Mouse (Mus musculus): ENCODE data around the gene Dnmt1. TPM values are rescaled to one million over a fixed set of nuclear protein-coding genes. Genes with fewer than 3 reads are reported as not detected.

Gene Dnmt1
- polyA plus RNA-seq, 1 experiment from 2014 or later, result 104 TPM

DNA sequence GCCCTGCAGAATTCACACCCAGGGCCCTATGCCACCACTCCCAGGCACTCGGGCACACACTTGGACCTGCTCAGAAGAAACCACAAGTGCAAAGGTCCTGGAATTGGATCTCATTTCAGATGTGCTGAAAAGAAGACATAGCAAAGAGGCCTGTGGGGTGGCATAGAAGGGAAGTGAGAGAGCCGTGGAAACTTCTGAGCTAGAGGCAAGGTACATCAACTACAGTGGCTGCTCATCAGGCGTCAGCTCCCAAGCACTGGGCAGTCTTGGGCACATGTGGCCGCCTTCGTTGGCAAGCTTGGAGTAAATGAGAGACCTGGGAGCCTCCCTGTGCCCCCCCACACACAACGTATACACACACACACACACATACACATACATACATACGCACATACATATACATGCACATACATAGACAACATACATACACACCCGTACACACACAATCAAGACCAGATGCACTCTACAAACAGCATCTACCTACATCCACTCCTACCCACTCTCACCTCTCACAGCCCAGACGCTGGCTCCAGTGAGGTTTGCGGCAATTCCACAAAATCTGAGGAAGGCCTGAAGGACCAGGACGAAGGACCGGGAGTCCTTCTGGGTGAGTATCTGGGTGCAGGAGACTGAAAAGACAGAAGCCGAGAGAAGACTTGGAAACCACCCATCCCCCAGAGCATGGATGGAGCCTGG lies 80.4 kb downstream of the Dnmt1 start, which contains the start of gene Angptl6:
Angptl6 (minus strand) TSS at position 631 of the 696 bp plus-strand sequence.
- H3K4me3 ChIP-seq, result peak within 1 kb of the TSS; percentile 55
- peaks cover 16% of the 10 kb centered on the region for H3K4me1 ChIP-seq (replicated peaks)
- no peaks in the 10 kb centered on the region for H3K36me3 ChIP-seq
- no peaks in the 10 kb centered on the region for H3K27me3 ChIP-seq (ENCODE audit: insufficient read depth, poor library complexity, severe bottlenecking)
- H3K9me3 ChIP-seq, result no peaks in the 10 kb centered on the region
- no peak for DNase-seq (ENCODE audit: low spot score)
- WGBS, result 95% methylated on average over 13 of the region's 13 CpGs
- H3K27ac ChIP-seq, result peak within 1 kb of the TSS; percentile 92

DNA sequence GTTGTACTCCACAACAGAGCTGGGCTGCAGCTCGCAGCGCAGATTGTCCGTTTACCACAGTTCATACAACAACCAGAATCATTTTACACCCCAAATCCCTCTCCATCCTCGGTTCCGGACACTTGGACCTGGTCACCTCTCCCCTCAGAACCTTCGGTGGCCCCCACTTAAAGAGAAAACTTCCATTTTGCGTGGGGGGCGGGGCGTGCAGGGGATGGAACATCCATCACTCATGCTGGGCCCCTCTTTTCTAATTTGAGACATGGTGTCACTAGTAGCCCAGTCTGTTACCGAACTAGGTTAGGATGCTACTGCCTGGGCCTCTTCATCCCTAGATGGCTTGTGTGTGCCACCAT lies 81.0 kb downstream of the Dnmt1 start:
- Histone ChIP-seq H3K27ac (peak overlapping the region; percentile 92), H3K36me3 (no peaks in the 10 kb centered on the region), H3K27me3 (ENCODE audit: insufficient read depth, poor library complexity, severe bottlenecking) (no peaks in the 10 kb centered on the region), H3K4me3 (peak overlapping the region; percentile 55), H3K4me1 (replicated peaks) (peaks cover 16% of the 10 kb centered on the region), H3K9me3 (no peaks in the 10 kb centered on the region)
- DNase-seq (ENCODE audit: low spot score), result no peak
- WGBS, result 24% methylated on average over 10 of the region's 10 CpGs

DNA sequence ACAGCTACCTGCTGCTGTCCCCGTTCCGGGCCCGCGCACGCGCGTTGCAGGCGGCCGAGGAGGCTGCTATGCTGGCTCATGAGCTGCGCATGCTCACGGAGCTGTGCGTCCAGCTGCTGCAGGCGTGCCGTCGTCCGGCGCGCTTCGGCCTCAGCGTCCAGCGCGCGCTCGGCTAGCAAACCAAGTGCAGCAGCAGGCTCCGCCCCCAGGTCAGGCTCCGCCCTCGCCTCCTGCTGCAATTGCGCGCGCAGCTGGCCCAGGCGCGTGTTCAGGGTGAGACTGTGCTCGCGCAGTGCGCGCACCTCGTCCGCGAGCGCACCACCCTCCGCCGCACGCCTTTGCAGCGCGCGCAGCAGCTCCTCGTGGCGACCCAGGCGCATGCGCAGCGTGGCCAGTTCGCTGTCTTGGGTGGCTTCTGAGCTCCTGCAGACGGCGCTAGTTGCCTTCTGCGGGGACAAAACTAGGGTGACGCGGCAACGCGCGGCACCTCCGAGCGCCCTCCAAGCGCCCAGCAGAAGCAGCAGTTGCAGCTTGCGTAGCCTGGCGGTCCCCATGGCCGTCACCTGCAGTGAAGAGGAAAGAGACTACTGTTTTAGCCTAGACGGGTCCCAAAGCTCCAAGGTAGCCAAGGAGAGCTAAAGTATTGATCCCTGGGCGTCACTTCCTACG lies 81.5 kb downstream of the Dnmt1 start:
- DNase-seq (ENCODE audit: low spot score), result peak; percentile 100
- no peaks in the 10 kb centered on the region for H3K36me3 ChIP-seq
- no peaks in the 10 kb centered on the region for H3K27me3 ChIP-seq (ENCODE audit: insufficient read depth, poor library complexity, severe bottlenecking)
- H3K27ac ChIP-seq, result peak overlapping the region; percentile 92
- under 1% methylated on average over 69 of the region's 69 CpGs for WGBS
- H3K9me3 ChIP-seq, result no peaks in the 10 kb centered on the region
- H3K4me3 ChIP-seq, result peak overlapping the region; percentile 55
- peaks cover 16% of the 10 kb centered on the region for H3K4me1 ChIP-seq (replicated peaks)

DNA sequence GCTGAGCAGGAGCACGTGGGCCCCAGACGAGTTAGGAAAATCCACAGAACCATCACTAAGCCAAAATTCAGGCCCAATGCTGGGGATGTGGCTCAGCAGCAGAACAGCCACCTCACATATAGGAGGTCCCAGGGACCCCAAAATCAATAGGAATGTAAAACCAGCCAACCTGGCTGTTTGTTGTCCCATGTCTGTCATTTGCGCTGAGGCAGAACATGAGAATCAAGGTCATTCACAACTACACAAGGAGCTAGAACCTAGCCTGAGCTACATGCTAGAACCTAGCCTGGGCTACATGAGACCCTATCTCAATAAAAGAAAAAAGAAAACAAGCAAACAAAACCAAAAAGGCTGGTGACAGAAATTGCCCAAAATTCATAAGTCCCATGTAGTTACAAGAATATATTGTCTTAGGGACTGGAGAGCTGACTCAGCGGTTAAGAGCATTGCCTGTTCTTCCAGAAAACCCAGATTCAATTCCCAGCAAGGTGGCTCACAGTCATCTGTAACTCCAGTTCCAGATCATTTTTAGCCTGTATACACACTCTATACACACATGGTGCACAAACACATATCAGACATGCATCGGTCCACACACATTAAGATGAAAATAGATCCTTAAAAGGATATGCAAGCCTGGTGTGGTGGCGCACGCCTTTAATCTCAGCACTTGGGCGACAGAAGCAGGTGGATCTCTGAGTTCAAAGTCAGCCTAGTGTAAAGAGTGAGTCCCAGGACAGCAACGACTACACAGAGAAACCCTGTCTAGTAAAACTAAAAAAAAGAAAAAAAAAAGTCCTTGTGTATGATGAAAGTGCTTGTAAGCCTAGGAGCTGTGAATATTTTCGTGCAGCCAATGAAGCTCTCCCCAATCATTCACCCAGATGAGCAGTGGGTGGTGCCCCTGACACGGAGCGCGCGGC lies 82.3 kb downstream of the Dnmt1 start:
- no peak for DNase-seq (ENCODE audit: low spot score)
- Histone ChIP-seq H3K4me1 (replicated peaks) (peaks cover 16% of the 10 kb centered on the region), H3K4me3 (peak overlapping the region; percentile 55), H3K27ac (peak overlapping the region; percentile 92), H3K36me3 (no peaks in the 10 kb centered on the region), H3K27me3 (ENCODE audit: insufficient read depth, poor library complexity, severe bottlenecking) (no peaks in the 10 kb centered on the region), H3K9me3 (no peaks in the 10 kb centered on the region)
- WGBS, result 37% methylated on average over 14 of the region's 14 CpGs

DNA sequence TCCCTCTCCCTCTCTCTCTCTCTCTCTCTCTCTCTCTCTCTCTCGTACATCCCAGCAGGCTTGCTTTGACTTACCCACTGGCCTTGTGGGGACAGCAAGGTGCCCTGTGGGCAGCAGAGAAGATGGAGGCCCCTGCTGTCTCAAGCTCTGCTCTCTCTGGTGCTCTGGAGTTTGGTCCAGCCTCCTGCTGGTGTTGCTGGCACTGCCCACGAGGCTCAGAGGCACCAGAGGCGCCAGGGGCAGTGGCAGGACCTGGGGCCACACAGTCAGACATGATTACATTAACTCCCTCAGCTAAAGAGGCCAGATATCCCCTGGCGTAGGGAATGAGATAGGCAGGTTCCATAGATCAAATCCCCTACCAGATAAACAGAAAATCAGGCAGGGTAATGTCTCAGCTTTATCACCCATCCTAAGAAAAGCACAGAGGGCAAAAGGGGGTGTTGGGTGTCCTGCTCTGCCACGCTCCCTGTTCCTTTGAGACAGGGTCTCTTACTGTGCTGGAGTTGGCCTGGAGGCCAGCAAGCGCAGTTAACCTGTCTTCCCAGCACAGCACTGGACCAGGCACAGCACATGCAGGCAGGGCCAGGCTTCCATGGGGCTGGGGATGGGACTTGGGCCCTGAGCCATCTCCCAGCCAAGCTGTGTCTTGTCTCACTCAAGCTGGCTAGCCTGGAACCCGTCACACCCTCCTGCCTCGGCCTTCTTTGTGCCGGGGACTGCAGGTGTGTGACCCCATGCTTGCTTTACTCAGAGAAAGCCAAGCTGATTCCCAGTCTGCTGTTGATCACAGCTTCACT lies 83.2 kb downstream of the Dnmt1 start:
- H3K4me1 ChIP-seq (replicated peaks), result peaks cover 16% of the 10 kb centered on the region
- H3K27ac ChIP-seq, result no peak overlapping the region
- no peak for DNase-seq (ENCODE audit: low spot score)

DNA sequence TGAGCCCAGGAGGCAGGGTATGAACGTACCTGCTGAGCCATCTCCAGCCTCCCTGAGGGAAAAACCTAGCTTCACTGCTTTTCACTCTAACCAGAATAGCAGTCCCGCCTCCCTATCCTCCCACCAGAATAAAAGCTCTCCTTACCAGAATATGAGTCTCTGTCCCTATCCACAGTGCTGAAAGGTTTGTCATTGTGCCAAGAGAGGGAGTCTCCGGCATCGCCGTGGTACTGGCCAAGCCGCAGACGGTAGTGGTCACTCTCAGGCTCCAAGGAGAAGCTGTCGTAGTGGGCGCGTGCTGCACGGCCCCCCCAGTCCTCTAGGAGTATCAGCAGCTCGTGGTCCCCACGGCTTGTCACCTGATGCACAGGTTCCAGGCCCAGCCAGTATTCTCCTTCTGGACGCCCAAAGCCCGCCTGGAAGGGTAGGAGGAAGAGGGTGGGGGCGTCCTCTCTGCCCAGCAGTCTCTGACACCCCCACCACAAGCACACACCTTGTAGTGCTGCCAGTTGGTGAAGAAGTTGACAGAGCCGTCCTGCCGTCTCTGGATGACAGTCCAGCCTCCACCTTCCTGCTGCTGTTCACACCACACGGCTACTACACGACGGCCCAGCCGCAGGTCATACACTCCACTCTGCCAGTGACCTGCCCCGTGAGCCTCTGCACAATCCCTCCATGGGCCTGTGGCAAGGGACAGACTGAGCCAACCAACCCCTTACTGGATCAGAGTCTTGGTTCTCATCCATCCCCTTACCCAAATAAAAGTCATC lies 84.5 kb downstream of the Dnmt1 start:
- H3K9me3 ChIP-seq, result no peaks in the 10 kb centered on the region
- WGBS, result 69% methylated on average over 23 of the region's 23 CpGs
- peaks cover 16% of the 10 kb centered on the region for H3K4me1 ChIP-seq (replicated peaks)
- H3K27ac ChIP-seq, result no peak overlapping the region
- no peaks in the 10 kb centered on the region for H3K36me3 ChIP-seq
- no peak for DNase-seq (ENCODE audit: low spot score)
- H3K27me3 ChIP-seq (ENCODE audit: insufficient read depth, poor library complexity, severe bottlenecking), result peaks cover 12% of the 10 kb centered on the region
- no peak overlapping the region for H3K4me3 ChIP-seq

More for the DNA sequence above, 83.2 kb downstream of the Dnmt1 start:
- H3K4me3 ChIP-seq, result no peak overlapping the region
- no peaks in the 10 kb centered on the region for H3K9me3 ChIP-seq
- no peaks in the 10 kb centered on the region for H3K36me3 ChIP-seq
- 70% methylated on average over 9 of the region's 9 CpGs for WGBS
- no peaks in the 10 kb centered on the region for H3K27me3 ChIP-seq (ENCODE audit: insufficient read depth, poor library complexity, severe bottlenecking)

DNA sequence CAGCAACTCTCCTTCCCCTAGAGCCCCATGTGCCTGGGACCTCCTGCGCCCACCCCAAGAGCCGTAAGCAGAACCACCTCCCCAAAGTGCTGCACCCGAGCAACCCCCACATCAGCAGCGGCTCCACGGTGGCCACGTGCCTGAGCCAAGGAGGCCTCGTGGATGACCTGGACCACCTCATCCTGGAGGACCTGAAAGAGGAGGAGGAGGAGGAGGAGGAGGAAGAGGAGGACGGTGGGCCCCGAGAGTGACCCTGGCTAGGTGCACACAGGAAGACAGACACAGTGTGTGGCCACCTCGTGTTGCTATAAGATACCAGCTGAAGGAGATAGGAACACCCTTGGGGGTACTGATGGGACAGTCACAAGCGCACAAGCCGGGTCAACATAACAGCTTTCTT lies 86.2 kb downstream of the Dnmt1 start:
- H3K4me1 ChIP-seq (replicated peaks), result peaks cover 18% of the 10 kb centered on the region
- no peaks in the 10 kb centered on the region for H3K36me3 ChIP-seq
- no peak for DNase-seq (ENCODE audit: low spot score)
- WGBS, result 87% methylated on average over 12 of the region's 12 CpGs
- no peak overlapping the region for H3K27ac ChIP-seq
- no peaks in the 10 kb centered on the region for H3K9me3 ChIP-seq
- H3K27me3 ChIP-seq (ENCODE audit: insufficient read depth, poor library complexity, severe bottlenecking), result peaks cover 29% of the 10 kb centered on the region
- H3K4me3 ChIP-seq, result no peak overlapping the region

DNA sequence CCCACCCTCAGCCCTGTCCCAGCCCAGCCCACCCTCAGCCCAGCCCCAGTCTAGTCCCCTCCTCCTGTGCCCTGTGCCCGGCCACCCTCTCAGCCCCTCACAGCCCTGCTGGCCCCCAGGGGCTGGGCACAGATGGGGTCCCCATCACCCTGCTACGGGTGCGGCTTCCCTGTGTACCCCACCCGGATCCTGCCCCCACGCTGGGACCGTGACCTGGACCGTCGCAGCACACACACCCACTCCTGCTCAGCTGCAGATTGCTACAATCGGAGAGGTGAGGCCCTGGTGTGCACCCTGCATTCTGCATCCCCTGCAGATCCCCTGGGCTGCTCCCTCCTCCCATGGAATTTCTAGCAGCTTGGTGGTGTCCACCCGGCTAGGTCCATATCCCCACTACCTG lies 86.7 kb downstream of the Dnmt1 start:
- WGBS, result 86% methylated on average over 10 of the region's 10 CpGs

DNA sequence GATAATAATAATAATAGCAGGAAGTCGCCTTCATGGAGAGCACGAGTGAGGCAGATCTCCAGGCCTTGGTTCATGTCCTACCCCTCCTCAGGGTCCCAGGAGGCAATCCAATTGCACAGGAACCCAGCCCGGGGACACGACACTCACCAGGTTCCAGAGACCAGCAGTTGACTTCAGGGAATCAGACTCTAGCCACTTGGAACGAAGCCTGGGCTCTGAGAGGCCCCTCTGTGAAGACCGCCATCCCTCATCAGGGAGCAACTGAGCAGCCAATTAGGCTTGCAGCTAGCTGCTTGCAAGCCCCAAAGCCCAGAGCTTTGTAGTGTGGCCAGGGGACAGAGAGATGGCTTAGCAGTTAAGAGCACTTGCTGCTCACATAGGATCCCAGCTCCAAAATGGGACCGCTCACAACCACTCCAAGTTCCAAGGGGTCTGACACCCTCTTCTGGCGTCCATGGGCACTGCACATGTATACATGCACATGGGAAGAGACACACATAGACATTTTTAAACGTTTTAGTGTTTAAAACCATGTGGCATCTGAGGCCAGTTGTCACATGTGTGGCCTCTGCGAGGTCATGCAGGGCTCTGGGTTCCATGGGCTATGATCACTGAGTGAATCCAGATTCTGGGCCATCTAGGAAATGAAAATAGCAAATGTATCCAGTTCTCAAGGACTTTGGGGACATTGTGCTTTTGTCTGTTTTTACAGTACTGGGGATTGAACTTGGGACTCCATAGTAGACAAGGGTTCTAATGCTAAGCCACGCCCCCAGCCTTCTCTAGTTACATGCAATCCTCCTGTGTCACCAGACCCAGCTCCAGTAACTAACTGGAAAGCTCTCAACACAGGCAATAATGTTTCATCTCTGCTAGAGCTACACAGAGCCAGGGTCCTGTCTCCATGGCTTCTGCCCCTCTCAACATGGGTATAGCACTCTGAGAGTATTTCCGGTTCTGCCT lies 89.2 kb downstream of the Dnmt1 start:
- Histone ChIP-seq H3K4me3 (no peak overlapping the region), H3K9me3 (no peaks in the 10 kb centered on the region), H3K27ac (no peak overlapping the region), H3K36me3 (no peaks in the 10 kb centered on the region), H3K27me3 (ENCODE audit: insufficient read depth, poor library complexity, severe bottlenecking) (peaks cover 53% of the 10 kb centered on the region), H3K4me1 (replicated peaks) (peaks cover 8% of the 10 kb centered on the region)
- 79% methylated on average over 12 of the region's 12 CpGs for WGBS
- no peak for DNase-seq (ENCODE audit: low spot score)

More for the DNA sequence above, 86.7 kb downstream of the Dnmt1 start:
- Histone ChIP-seq H3K4me1 (replicated peaks) (peaks cover 15% of the 10 kb centered on the region), H3K4me3 (no peak overlapping the region), H3K36me3 (no peaks in the 10 kb centered on the region), H3K27me3 (ENCODE audit: insufficient read depth, poor library complexity, severe bottlenecking) (peaks cover 34% of the 10 kb centered on the region), H3K9me3 (no peaks in the 10 kb centered on the region), H3K27ac (no peak overlapping the region)
- no peak for DNase-seq (ENCODE audit: low spot score)

DNA sequence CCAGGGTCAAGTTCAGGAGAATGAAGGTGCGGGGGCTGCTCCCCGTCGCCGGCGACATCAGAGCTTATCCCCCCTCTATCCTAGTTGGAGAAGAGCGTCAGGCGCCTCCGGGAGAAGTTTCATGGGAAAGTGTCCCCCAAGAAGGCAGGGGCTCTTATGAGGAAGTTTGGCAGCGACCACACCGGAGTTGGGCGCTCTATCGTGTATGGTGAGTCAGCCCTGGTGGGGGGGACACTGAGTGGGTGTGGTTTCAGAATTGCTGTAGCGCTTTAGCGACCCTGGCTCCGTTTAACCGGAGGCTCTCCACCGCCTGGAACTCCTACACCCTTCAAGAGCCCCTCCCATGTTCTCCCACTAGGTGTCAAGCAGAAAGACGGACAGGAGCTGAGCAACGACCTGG lies 90.4 kb downstream of the Dnmt1 start:
- no peak for DNase-seq (ENCODE audit: low spot score)
- peak overlapping the region; percentile 45 for H3K4me3 ChIP-seq
- H3K27ac ChIP-seq, result no peak overlapping the region
- WGBS, result 8% methylated on average over 19 of the region's 19 CpGs
- no peaks in the 10 kb centered on the region for H3K36me3 ChIP-seq
- H3K4me1 ChIP-seq (replicated peaks), result peaks cover 8% of the 10 kb centered on the region
- no peaks in the 10 kb centered on the region for H3K9me3 ChIP-seq
- H3K27me3 ChIP-seq (ENCODE audit: insufficient read depth, poor library complexity, severe bottlenecking), result peaks cover 53% of the 10 kb centered on the region

DNA sequence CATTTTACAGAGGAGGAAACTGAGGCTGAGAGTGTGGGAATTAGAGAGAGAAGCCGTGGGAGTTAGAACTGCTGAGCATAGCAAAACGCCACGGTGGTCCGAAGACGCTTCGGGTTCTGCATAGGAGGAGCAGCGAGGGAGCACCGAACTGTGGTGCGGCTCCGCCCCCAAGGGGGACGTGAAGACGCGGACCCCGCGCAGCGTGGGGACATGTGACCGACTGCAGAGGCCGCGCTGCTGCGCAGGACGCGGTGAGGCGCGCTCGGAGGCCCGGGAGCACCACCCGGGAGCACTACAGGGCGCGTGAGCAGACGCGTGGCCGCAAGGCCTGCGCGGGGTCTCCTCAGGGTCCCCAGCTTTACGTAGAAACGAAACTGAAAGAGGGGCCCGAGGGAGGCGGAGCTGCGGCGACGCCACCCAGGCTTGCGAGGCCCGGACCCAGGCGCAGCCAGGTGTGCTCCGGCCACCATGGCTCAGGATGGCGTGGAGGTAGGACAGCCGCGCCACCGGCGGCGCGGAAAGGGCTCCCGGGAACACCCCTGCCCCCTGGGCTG lies 91.2 kb downstream of the Dnmt1 start, which contains the start of gene A230050P20Rik:
A230050P20Rik (plus strand) TSS at position 195 of the 554 bp plus-strand sequence.
- Histone ChIP-seq H3K27me3 (ENCODE audit: insufficient read depth, poor library complexity, severe bottlenecking) (peaks cover 53% of the 10 kb centered on the region), H3K36me3 (no peaks in the 10 kb centered on the region), H3K9me3 (no peaks in the 10 kb centered on the region), H3K4me1 (replicated peaks) (peaks cover 8% of the 10 kb centered on the region), H3K4me3 (peak within 1 kb of the TSS; percentile 45), H3K27ac (no peak within 1 kb of the TSS)
- 11% methylated on average over 53 of the region's 53 CpGs for WGBS
- DNase-seq (ENCODE audit: low spot score), result no peak
